Mouse (Mus musculus): ENCODE results near the gene Zc3h10. TPM values are rescaled to one million over a fixed set of nuclear protein-coding genes. Genes with fewer than 3 reads are reported as not detected.
A peak's percentile ranks its signal among the peaks of the same experiment; 100 is the strongest.
"Not testable (repeated sequence)": the region's sequence is repeated elsewhere in the genome, so short reads cannot be mapped to it uniquely, and the experiment has no call there.

The Zc3h10 gene
- polyA plus RNA-seq, 1 experiment from 2014 or later = 13.6 TPM

DNA sequence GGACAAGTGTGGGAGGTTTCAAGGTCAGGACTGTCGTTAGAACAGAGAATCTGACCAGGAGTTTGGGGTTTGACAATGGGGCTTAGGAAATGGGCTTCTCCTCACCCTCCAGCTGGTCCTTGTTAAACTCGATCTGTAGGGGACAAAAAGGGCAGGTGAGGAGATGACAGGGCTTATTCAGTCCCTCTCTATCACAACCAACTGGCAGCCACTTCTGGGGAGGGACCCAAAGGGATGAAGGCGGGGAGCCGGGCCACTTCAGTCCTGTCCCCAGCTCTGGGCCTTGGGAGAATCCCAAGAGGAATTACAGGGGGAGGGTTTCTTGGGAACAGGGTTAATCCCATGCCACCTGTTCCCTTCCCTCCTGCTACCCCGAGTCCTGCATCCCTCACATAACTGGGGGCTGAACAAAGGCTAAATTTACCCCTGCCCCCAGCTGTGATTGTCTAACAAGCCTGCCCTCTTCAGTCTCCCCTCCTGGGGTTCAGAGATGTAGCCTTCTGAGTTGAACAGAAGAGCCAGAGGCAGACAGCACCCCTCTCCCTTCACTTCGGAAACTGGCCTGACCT lies 51.0 kb downstream of the Zc3h10 start:
- WGBS = 56% methylated on average over 6 of the region's 6 CpGs
- H3K4me2 ChIP-seq (ENCODE audit: low read depth, low read length) = no peak overlapping the region
- ATAC-seq = no peak
- no peaks in the 10 kb centered on the region for H3K9me3 ChIP-seq (ENCODE audit: control insufficient read depth, low read length)
- no peak overlapping the region; the same call in 1 of the 2 replicates for H3K9ac ChIP-seq (ENCODE audit: low read depth, low read length)
- no peaks in the 10 kb centered on the region for H3K36me3 ChIP-seq (ENCODE audit: control insufficient read depth, insufficient read depth, low read length)
- no peak overlapping the region for H3K27ac ChIP-seq (ENCODE audit: low read length)
- H3K4me1 ChIP-seq (ENCODE audit: control insufficient read depth, insufficient read depth, low read length) = peaks cover 17% of the 10 kb centered on the region
- H3K27me3 ChIP-seq (replicated peaks; ENCODE audit: control insufficient read depth, insufficient read depth, low read length) = no peaks in the 10 kb centered on the region
- no peak overlapping the region for H3K4me3 ChIP-seq (ENCODE audit: low read length)

DNA sequence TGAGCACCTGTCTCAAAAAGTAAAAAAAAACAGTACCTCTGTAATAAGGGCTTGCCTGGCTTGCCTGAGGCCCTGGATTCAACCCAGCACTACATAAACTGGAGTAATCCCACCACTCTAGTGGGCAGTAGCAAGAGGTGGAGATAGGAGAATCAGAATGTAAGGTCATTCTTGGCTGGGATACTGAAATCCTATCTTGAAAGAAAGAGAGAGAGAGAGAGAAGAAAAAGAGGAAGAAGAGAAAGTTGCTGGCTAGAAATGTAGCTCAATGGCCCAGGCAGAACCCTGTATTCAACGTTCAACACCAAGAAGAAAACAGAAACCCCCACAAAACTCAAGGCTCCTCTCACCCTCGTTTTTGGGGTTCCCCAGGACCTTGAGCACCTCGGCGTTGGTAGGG lies 51.7 kb downstream of the Zc3h10 start:
- WGBS = 82% methylated on average over 4 of the region's 4 CpGs
- ATAC-seq = no peak
- peaks cover 23% of the 10 kb centered on the region for H3K4me1 ChIP-seq (ENCODE audit: control insufficient read depth, insufficient read depth, low read length)

DNA sequence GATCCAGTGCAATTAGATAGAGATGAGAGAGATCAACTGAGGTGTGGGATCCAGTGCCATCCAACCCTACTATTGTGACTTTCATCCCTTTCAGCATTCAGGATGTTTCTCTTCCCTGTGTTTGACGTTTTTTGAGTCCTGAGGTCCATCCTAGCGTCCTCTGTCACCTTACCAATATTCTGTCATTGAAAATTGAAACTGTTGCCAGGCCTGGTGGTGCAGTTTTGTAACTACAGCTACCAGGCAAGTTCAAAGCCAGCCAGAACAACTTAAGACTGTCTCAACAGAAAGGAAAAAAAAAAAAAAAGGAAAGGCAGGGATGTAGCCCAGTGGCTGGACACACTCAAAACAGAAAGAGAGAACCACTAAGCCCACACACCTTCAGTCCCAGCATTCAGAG lies 52.3 kb downstream of the Zc3h10 start:
- Histone ChIP-seq H3K9me3 (ENCODE audit: control insufficient read depth, low read length) (no peaks in the 10 kb centered on the region), H3K27ac (ENCODE audit: low read length) (no peak overlapping the region), H3K4me2 (ENCODE audit: low read depth, low read length) (0 out of 2 replicates have a peak overlapping the region, but pooled peaks have one; percentile 89), H3K27me3 (replicated peaks; ENCODE audit: control insufficient read depth, insufficient read depth, low read length) (no peaks in the 10 kb centered on the region), H3K4me3 (ENCODE audit: low read length) (no peak overlapping the region), H3K4me1 (ENCODE audit: control insufficient read depth, insufficient read depth, low read length) (peaks cover 25% of the 10 kb centered on the region), H3K9ac (ENCODE audit: low read depth, low read length) (no peak overlapping the region), H3K36me3 (ENCODE audit: control insufficient read depth, insufficient read depth, low read length) (0 out of 2 replicates have a peak, but pooled peaks cover 6% of the 10 kb centered on the region)
- ATAC-seq = no peak
- 72% methylated on average over 2 of the region's 2 CpGs for WGBS

More for the DNA sequence above, 51.7 kb downstream of the Zc3h10 start:
- H3K9me3 ChIP-seq (ENCODE audit: control insufficient read depth, low read length) = no peaks in the 10 kb centered on the region
- H3K4me2 ChIP-seq (ENCODE audit: low read depth, low read length) = no peak overlapping the region
- H3K27ac ChIP-seq (ENCODE audit: low read length) = no peak overlapping the region
- H3K36me3 ChIP-seq (ENCODE audit: control insufficient read depth, insufficient read depth, low read length) = 0 out of 2 replicates have a peak, but pooled peaks cover 5% of the 10 kb centered on the region
- no peak overlapping the region for H3K4me3 ChIP-seq (ENCODE audit: low read length)
- H3K27me3 ChIP-seq (replicated peaks; ENCODE audit: control insufficient read depth, insufficient read depth, low read length) = no peaks in the 10 kb centered on the region
- no peak overlapping the region for H3K9ac ChIP-seq (ENCODE audit: low read depth, low read length)

GRCm38 (mm10) chr10:128494667-128495245 lies 52.8 kb downstream of the Zc3h10 start:
- H3K9me3 ChIP-seq (ENCODE audit: control insufficient read depth, low read length) = no peaks in the 10 kb centered on the region
- no peak for ATAC-seq
- peaks cover 6% of the 10 kb centered on the region; the same call in 1 of the 2 replicates for H3K36me3 ChIP-seq (ENCODE audit: control insufficient read depth, insufficient read depth, low read length)
- H3K27me3 ChIP-seq (replicated peaks; ENCODE audit: control insufficient read depth, insufficient read depth, low read length) = no peaks in the 10 kb centered on the region
- H3K4me3 ChIP-seq (ENCODE audit: low read length) = peak overlapping the region; percentile 87
- peak overlapping the region; percentile 98 for H3K27ac ChIP-seq (ENCODE audit: low read length)
- peak overlapping the region; percentile 82 for H3K9ac ChIP-seq (ENCODE audit: low read depth, low read length)
- WGBS = 50% methylated on average over 11 of the region's 11 CpGs
- H3K4me1 ChIP-seq (ENCODE audit: control insufficient read depth, insufficient read depth, low read length) = peaks cover 28% of the 10 kb centered on the region
- H3K4me2 ChIP-seq (ENCODE audit: low read depth, low read length) = peak overlapping the region; percentile 89

DNA sequence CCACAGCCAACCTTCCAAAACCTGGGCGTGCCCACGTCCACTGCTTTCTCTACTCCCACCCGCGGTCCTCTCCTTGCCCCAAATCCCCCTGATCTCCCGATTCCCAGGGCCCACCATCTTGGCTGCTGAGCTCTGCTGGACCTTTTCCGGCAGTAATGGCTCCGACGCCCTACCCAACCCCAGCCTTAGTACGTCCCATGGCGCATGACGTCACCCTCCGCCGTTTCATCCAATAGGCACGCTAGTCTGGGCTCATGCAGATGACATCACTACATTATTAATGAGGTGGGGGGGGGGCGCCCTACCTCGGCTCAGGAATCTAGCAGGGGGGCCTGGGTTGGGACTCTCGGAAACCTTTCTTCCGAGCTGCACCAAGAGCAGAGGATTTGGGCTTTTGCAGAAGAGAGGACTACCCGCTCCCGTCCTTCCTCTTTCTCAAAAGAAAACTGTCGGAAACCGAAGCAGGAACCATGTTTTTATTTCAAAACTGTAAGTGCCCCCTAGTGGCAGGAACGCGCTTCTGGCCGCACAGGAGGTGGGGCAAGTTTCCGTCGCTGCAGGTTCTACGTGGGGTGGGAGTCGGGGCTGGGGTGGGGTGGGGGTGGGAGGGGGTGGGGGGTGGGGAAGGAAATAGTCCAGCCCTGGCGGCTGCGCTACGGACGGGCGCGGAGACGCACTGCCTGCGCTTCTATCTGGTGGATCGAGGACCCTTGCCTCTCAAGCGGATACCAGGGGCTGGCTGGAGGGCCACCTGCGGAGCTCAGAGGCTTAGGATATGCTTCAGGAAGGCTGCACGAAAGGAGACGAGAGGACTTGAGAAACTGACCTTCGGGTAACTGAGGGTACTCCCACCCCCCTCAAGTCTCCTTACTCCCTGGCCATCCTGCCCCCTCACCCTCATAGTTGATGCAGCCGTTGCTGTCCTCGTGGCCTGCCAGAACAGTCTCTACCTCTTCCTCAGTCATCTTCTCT lies 53.6 kb downstream of the Zc3h10 start, which contains the start of gene Myl6:
Gene Myl6, minus strand, starts transcription at position 451 of the 972 bp plus-strand sequence.
- Histone ChIP-seq H3K4me2 (ENCODE audit: low read depth, low read length) (peak within 1 kb of the TSS; percentile 89), H3K9ac (ENCODE audit: low read depth, low read length) (peak within 1 kb of the TSS; percentile 95), H3K36me3 (ENCODE audit: control insufficient read depth, insufficient read depth, low read length) (peaks cover 6% of the 10 kb centered on the region; the same call in 1 of the 2 replicates), H3K4me3 (ENCODE audit: low read length) (peak within 1 kb of the TSS; percentile 87), H3K4me1 (ENCODE audit: control insufficient read depth, insufficient read depth, low read length) (peaks cover 33% of the 10 kb centered on the region), H3K27me3 (replicated peaks; ENCODE audit: control insufficient read depth, insufficient read depth, low read length) (no peaks in the 10 kb centered on the region), H3K9me3 (ENCODE audit: control insufficient read depth, low read length) (no peaks in the 10 kb centered on the region), H3K27ac (ENCODE audit: low read length) (peak within 1 kb of the TSS; percentile 98)
- WGBS = under 1% methylated on average over 45 of the region's 45 CpGs
- peak; percentile 90 for ATAC-seq

DNA sequence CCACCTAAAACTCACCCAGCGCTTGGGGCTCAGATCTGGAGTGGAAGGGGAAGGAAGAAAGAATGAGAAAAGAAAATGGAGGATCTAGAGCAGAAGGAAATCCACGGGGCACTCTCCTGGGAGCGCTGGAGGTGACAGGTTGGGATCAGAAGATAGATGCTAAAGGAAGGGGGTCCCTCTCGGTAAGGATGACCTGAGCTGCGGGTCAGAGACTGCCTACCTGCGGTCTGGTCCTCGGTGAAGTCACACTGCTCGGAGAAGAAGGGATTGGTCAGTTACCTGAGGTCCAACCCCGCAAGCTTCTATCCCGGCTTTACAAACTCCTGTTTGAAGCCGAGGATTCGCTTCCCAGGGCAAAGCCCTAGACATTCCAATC lies 54.3 kb downstream of the Zc3h10 start:
- Histone ChIP-seq H3K9me3 (ENCODE audit: control insufficient read depth, low read length) (no peaks in the 10 kb centered on the region), H3K4me3 (ENCODE audit: low read length) (peak overlapping the region; percentile 87), H3K27me3 (replicated peaks; ENCODE audit: control insufficient read depth, insufficient read depth, low read length) (no peaks in the 10 kb centered on the region), H3K36me3 (ENCODE audit: control insufficient read depth, insufficient read depth, low read length) (peaks cover 8% of the 10 kb centered on the region; the same call in 1 of the 2 replicates), H3K4me2 (ENCODE audit: low read depth, low read length) (peak overlapping the region; percentile 78), H3K4me1 (ENCODE audit: control insufficient read depth, insufficient read depth, low read length) (peaks cover 32% of the 10 kb centered on the region), H3K27ac (ENCODE audit: low read length) (peak overlapping the region; percentile 98), H3K9ac (ENCODE audit: low read depth, low read length) (peak overlapping the region; percentile 95)
- ATAC-seq = peak; percentile 29
- WGBS = under 1% methylated on average over 12 of the region's 12 CpGs

DNA sequence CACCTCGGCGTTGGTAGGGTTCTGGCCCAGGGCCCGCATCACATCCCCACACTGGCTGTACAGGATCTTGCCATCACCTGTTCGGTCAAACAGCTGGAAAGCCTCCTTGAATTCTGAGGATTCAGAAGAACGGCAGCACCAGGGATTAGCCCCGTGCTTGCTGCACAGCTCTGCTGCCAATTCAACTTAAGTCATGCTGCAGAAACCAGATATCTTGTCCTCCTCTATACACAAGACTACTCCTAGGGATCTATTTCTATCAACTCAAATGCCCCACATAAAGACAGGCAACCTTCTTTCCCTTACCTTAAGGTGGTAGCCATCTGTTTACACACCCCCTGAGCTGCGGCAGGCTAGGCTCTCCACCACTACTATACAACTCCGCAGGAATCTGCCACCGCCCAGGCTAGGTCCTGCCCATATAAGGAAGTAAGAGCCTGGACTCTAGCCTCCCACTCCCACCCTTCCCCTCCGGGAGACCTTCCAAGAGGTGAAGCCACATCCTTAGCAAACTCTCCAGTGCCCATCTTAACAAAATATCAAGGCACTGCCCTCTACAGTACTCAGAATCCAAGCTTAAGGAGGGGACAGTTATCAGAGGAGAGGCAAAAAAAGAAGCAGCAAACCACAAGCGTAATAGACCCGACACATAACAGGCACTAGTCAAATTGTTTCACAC lies 54.8 kb downstream of the Zc3h10 start:
- peaks cover 28% of the 10 kb centered on the region for H3K4me1 ChIP-seq (ENCODE audit: control insufficient read depth, insufficient read depth, low read length)
- 13% methylated on average over 12 of the region's 12 CpGs for WGBS

DNA sequence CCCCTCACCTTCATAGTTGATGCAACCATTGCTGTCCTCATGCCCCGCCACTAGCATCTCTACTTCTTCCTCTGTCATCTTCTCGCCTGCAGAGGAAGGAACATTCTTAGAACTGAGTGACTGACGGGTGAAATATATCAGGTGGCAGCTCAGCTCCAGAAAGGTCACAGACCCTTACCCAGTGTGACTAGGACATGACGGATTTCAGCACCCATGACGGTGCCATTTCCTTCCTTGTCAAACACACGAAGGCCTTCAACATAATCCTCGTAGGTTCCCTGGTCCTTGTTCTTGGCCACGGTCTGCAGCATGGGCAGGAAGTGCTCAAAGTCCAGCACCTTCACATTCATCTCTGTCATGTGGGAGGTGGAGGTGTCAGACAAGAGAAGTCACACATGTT lies 55.5 kb downstream of the Zc3h10 start:
- not testable (repeated sequence) for H3K9me3 ChIP-seq (ENCODE audit: control insufficient read depth, low read length); H3K27me3 ChIP-seq (replicated peaks; ENCODE audit: control insufficient read depth, insufficient read depth, low read length); ATAC-seq
- Histone ChIP-seq H3K4me1 (ENCODE audit: control insufficient read depth, insufficient read depth, low read length) (peaks cover 28% of the 10 kb centered on the region), H3K27ac (ENCODE audit: low read length) (peak overlapping the region; percentile 98), H3K4me3 (ENCODE audit: low read length) (peak overlapping the region; percentile 87), H3K9ac (ENCODE audit: low read depth, low read length) (peak overlapping the region; percentile 95), H3K36me3 (ENCODE audit: control insufficient read depth, insufficient read depth, low read length) (peaks cover 18% of the 10 kb centered on the region), H3K4me2 (ENCODE audit: low read depth, low read length) (peak overlapping the region; percentile 78)
- 32% methylated on average over 8 of the region's 8 CpGs for WGBS

More for the DNA sequence above, 54.8 kb downstream of the Zc3h10 start:
- H3K4me3 ChIP-seq (ENCODE audit: low read length) = peak overlapping the region; percentile 87
- H3K9me3 ChIP-seq (ENCODE audit: control insufficient read depth, low read length) = no peaks in the 10 kb centered on the region
- peak overlapping the region; percentile 95 for H3K9ac ChIP-seq (ENCODE audit: low read depth, low read length)
- peak; percentile 73 for ATAC-seq
- H3K27me3 ChIP-seq (replicated peaks; ENCODE audit: control insufficient read depth, insufficient read depth, low read length) = no peaks in the 10 kb centered on the region
- peaks cover 12% of the 10 kb centered on the region for H3K36me3 ChIP-seq (ENCODE audit: control insufficient read depth, insufficient read depth, low read length)
- H3K4me2 ChIP-seq (ENCODE audit: low read depth, low read length) = peak overlapping the region; percentile 78
- H3K27ac ChIP-seq (ENCODE audit: low read length) = peak overlapping the region; percentile 98
